Mouse (Mus musculus): ENCODE measurements around the gene Spag7. TPM values are rescaled to one million over a fixed set of nuclear protein-coding genes. Genes with fewer than 3 reads are reported as not detected.

The Spag7 gene
- polyA plus RNA-seq, 1 experiment from 2014 or later = 201 TPM

- Histone ChIP-seq H3K4me3 (ENCODE audit: low read depth, low read length) (peak within 1 kb of the TSS; percentile 100), H3K36me3 (ENCODE audit: control insufficient read depth, insufficient read depth, low read length) (peaks cover 10% of the 10 kb centered on the region), H3K27me3 (ENCODE audit: control insufficient read depth, insufficient read depth, low read length) (no peaks in the 10 kb centered on the region), H3K27ac (ENCODE audit: low read depth, low read length) (peak within 1 kb of the TSS; percentile 99), H3K9ac (ENCODE audit: low read depth, low read length) (peak within 1 kb of the TSS; percentile 100), H3K4me1 (ENCODE audit: control insufficient read depth, insufficient read depth, low read length) (peaks cover 36% of the 10 kb centered on the region), H3K9me3 (replicated peaks; ENCODE audit: control insufficient read depth, low read length) (no peaks in the 10 kb centered on the region), H3K4me2 (peak within 1 kb of the TSS; percentile 82)
- 2% methylated on average over 3 of the region's 3 CpGs for WGBS (ENCODE audit: insufficient replicate concordance)
- ATAC-seq (replicated peaks; ENCODE audit: insufficient number of reproducible peaks, low FRiP score, low TSS enrichment) = no peak
Observed at GRCm38 (mm10) chr11:70656964-70657363, 12.3 kb downstream of the Spag7 start, which contains the start of gene Eno3. TSS of gene Eno3 (plus strand) at chr11:70657202.

GRCm38 (mm10) chr11:70656456-70656927 lies 12.7 kb downstream of the Spag7 start:
- no peaks in the 10 kb centered on the region for H3K9me3 ChIP-seq (replicated peaks; ENCODE audit: control insufficient read depth, low read length)
- peak overlapping the region; percentile 82 for H3K4me2 ChIP-seq
- 2% methylated on average over 16 of the region's 16 CpGs for WGBS (ENCODE audit: insufficient replicate concordance)
- H3K27me3 ChIP-seq (ENCODE audit: control insufficient read depth, insufficient read depth, low read length) = no peaks in the 10 kb centered on the region
- H3K27ac ChIP-seq (ENCODE audit: low read depth, low read length) = peak overlapping the region; percentile 99
- H3K4me1 ChIP-seq (ENCODE audit: control insufficient read depth, insufficient read depth, low read length) = peaks cover 39% of the 10 kb centered on the region
- H3K4me3 ChIP-seq (ENCODE audit: low read depth, low read length) = peak overlapping the region; percentile 100
- no peak; the same call in 1 of the 2 replicates for ATAC-seq (replicated peaks; ENCODE audit: insufficient number of reproducible peaks, low FRiP score, low TSS enrichment)
- peak overlapping the region; percentile 100 for H3K9ac ChIP-seq (ENCODE audit: low read depth, low read length)
- H3K36me3 ChIP-seq (ENCODE audit: control insufficient read depth, insufficient read depth, low read length) = peaks cover 11% of the 10 kb centered on the region

- Histone ChIP-seq H3K4me1 (ENCODE audit: control insufficient read depth, insufficient read depth, low read length) (peaks cover 45% of the 10 kb centered on the region), H3K27me3 (ENCODE audit: control insufficient read depth, insufficient read depth, low read length) (no peaks in the 10 kb centered on the region), H3K36me3 (ENCODE audit: control insufficient read depth, insufficient read depth, low read length) (peaks cover 16% of the 10 kb centered on the region), H3K4me2 (peak overlapping the region; percentile 82), H3K9ac (ENCODE audit: low read depth, low read length) (peak overlapping the region; percentile 100), H3K27ac (ENCODE audit: low read depth, low read length) (peak overlapping the region; percentile 99), H3K4me3 (ENCODE audit: low read depth, low read length) (peak overlapping the region; percentile 100), H3K9me3 (replicated peaks; ENCODE audit: control insufficient read depth, low read length) (no peaks in the 10 kb centered on the region)
- ATAC-seq (replicated peaks; ENCODE audit: insufficient number of reproducible peaks, low FRiP score, low TSS enrichment) = peak; percentile 10; the same call in 1 of the 2 replicates
- under 1% methylated on average over 60 of the region's 61 CpGs for WGBS (ENCODE audit: insufficient replicate concordance)
Observed at GRCm38 (mm10) chr11:70655571-70656455, 13.4 kb downstream of the Spag7 start.

- peak; percentile 45; the same call in 1 of the 2 replicates for ATAC-seq (replicated peaks; ENCODE audit: insufficient number of reproducible peaks, low FRiP score, low TSS enrichment)
- Histone ChIP-seq H3K27me3 (ENCODE audit: control insufficient read depth, insufficient read depth, low read length) (no peaks in the 10 kb centered on the region), H3K4me2 (peak overlapping the region; percentile 82), H3K4me3 (ENCODE audit: low read depth, low read length) (peak overlapping the region; percentile 100), H3K9me3 (replicated peaks; ENCODE audit: control insufficient read depth, low read length) (no peaks in the 10 kb centered on the region), H3K9ac (ENCODE audit: low read depth, low read length) (peak overlapping the region; percentile 100), H3K27ac (ENCODE audit: low read depth, low read length) (peak overlapping the region; percentile 99), H3K36me3 (ENCODE audit: control insufficient read depth, insufficient read depth, low read length) (peaks cover 20% of the 10 kb centered on the region), H3K4me1 (ENCODE audit: control insufficient read depth, insufficient read depth, low read length) (peaks cover 50% of the 10 kb centered on the region)
- WGBS (ENCODE audit: insufficient replicate concordance) = under 1% methylated on average over 43 of the region's 48 CpGs
Observed at GRCm38 (mm10) chr11:70654923-70655570, 14.2 kb downstream of the Spag7 start.

- peaks cover 26% of the 10 kb centered on the region for H3K36me3 ChIP-seq (ENCODE audit: control insufficient read depth, insufficient read depth, low read length)
- peak within 1 kb of the TSS; percentile 99 for H3K27ac ChIP-seq (ENCODE audit: low read depth, low read length)
- H3K4me3 ChIP-seq (ENCODE audit: low read depth, low read length) = peak within 1 kb of the TSS; percentile 100
- H3K4me2 ChIP-seq = peak within 1 kb of the TSS; percentile 82
- peak within 1 kb of the TSS; percentile 100 for H3K9ac ChIP-seq (ENCODE audit: low read depth, low read length)
- peak; percentile 33; the same call in 1 of the 2 replicates for ATAC-seq (replicated peaks; ENCODE audit: insufficient number of reproducible peaks, low FRiP score, low TSS enrichment)
- no peaks in the 10 kb centered on the region for H3K9me3 ChIP-seq (replicated peaks; ENCODE audit: control insufficient read depth, low read length)
- peaks cover 51% of the 10 kb centered on the region for H3K4me1 ChIP-seq (ENCODE audit: control insufficient read depth, insufficient read depth, low read length)
- WGBS (ENCODE audit: insufficient replicate concordance) = under 1% methylated on average over 52 of the region's 61 CpGs
- H3K27me3 ChIP-seq (ENCODE audit: control insufficient read depth, insufficient read depth, low read length) = no peaks in the 10 kb centered on the region
Observed at GRCm38 (mm10) chr11:70654198-70654922, 14.9 kb downstream of the Spag7 start, which contains the start of gene Pfn1. TSS of gene Pfn1 (minus strand) at chr11:70654644.

GRCm38 (mm10) chr11:70653345-70654197 lies 15.6 kb downstream of the Spag7 start:
- Histone ChIP-seq H3K4me2 (peak overlapping the region; percentile 82), H3K27me3 (ENCODE audit: control insufficient read depth, insufficient read depth, low read length) (no peaks in the 10 kb centered on the region), H3K27ac (ENCODE audit: low read depth, low read length) (peak overlapping the region; percentile 99), H3K4me1 (ENCODE audit: control insufficient read depth, insufficient read depth, low read length) (peaks cover 52% of the 10 kb centered on the region), H3K9ac (ENCODE audit: low read depth, low read length) (peak overlapping the region; percentile 100), H3K36me3 (ENCODE audit: control insufficient read depth, insufficient read depth, low read length) (peaks cover 31% of the 10 kb centered on the region), H3K4me3 (ENCODE audit: low read depth, low read length) (peak overlapping the region; percentile 100), H3K9me3 (replicated peaks; ENCODE audit: control insufficient read depth, low read length) (no peaks in the 10 kb centered on the region)
- WGBS (ENCODE audit: insufficient replicate concordance) = under 1% methylated on average over 58 of the region's 63 CpGs
- 0 out of 2 replicates have a peak, but pooled peaks have one; percentile 37 for ATAC-seq (replicated peaks; ENCODE audit: insufficient number of reproducible peaks, low FRiP score, low TSS enrichment)

GRCm38 (mm10) chr11:70652884-70653344 lies 16.3 kb downstream of the Spag7 start:
- Histone ChIP-seq H3K27me3 (ENCODE audit: control insufficient read depth, insufficient read depth, low read length) (no peaks in the 10 kb centered on the region), H3K27ac (ENCODE audit: low read depth, low read length) (peak overlapping the region; percentile 99), H3K4me3 (ENCODE audit: low read depth, low read length) (peak overlapping the region; percentile 100), H3K36me3 (ENCODE audit: control insufficient read depth, insufficient read depth, low read length) (peaks cover 31% of the 10 kb centered on the region), H3K9me3 (replicated peaks; ENCODE audit: control insufficient read depth, low read length) (no peaks in the 10 kb centered on the region), H3K9ac (ENCODE audit: low read depth, low read length) (peak overlapping the region; percentile 100), H3K4me2 (peak overlapping the region; percentile 82), H3K4me1 (ENCODE audit: control insufficient read depth, insufficient read depth, low read length) (peaks cover 50% of the 10 kb centered on the region)
- WGBS (ENCODE audit: insufficient replicate concordance) = 45% methylated on average over 6 of the region's 6 CpGs
- no peak for ATAC-seq (replicated peaks; ENCODE audit: insufficient number of reproducible peaks, low FRiP score, low TSS enrichment)

Measured in heart, embryonic 11.5 days (tissue).